Mouse (Mus musculus): ENCODE results near the gene Tmem231. TPM values are rescaled to one million over a fixed set of nuclear protein-coding genes. Genes with fewer than 3 reads are reported as not detected.

Tmem231 gene
- polyA plus RNA-seq, 1 experiment from 2014 or later: 15.3 TPM

GRCm38 (mm10) chr8:111964849-111965561 is 31.3 kb upstream of the Tmem231 start:
- no peaks in the 10 kb centered on the region for H3K36me3 ChIP-seq (replicated peaks; ENCODE audit: control insufficient read depth, insufficient read depth)
- H3K27me3 ChIP-seq (ENCODE audit: control insufficient read depth, insufficient read depth, low read length): no peaks in the 10 kb centered on the region
- H3K9me3 ChIP-seq (ENCODE audit: control insufficient read depth, low read length): no peaks in the 10 kb centered on the region
- no peak for DNase-seq (ENCODE audit: low spot score)
- 81% methylated on average over 7 of the region's 7 CpGs for WGBS
- H3K4me3 ChIP-seq (replicated peaks; ENCODE audit: low read length): no peak overlapping the region
- H3K9ac ChIP-seq: no peak overlapping the region
- H3K4me1 ChIP-seq (replicated peaks; ENCODE audit: control insufficient read depth, insufficient read depth, low read length): no peaks in the 10 kb centered on the region
- no peak overlapping the region for H3K4me2 ChIP-seq (replicated peaks)
- no peak overlapping the region for H3K27ac ChIP-seq
- no peak for ATAC-seq (ENCODE audit: low FRiP score)

GRCm38 (mm10) chr8:111964351-111964750 is 30.7 kb upstream of the Tmem231 start:
- WGBS: 62% methylated on average over 5 of the region's 5 CpGs
- H3K27ac ChIP-seq: no peak overlapping the region

GRCm38 (mm10) chr8:111963546-111963945 is 29.9 kb upstream of the Tmem231 start:
- no peaks in the 10 kb centered on the region for H3K4me1 ChIP-seq (replicated peaks; ENCODE audit: control insufficient read depth, insufficient read depth, low read length)
- no peak for ATAC-seq (ENCODE audit: low FRiP score)
- no peak overlapping the region for H3K4me3 ChIP-seq (replicated peaks; ENCODE audit: low read length)
- no peak overlapping the region for H3K4me2 ChIP-seq (replicated peaks)
- no peaks in the 10 kb centered on the region for H3K36me3 ChIP-seq (replicated peaks; ENCODE audit: control insufficient read depth, insufficient read depth)
- H3K27me3 ChIP-seq (ENCODE audit: control insufficient read depth, insufficient read depth, low read length): no peaks in the 10 kb centered on the region
- H3K9me3 ChIP-seq (ENCODE audit: control insufficient read depth, low read length): no peaks in the 10 kb centered on the region
- 78% methylated on average over 4 of the region's 4 CpGs for WGBS
- no peak overlapping the region for H3K9ac ChIP-seq
- DNase-seq (ENCODE audit: low spot score): no peak
- H3K27ac ChIP-seq: no peak overlapping the region

More at GRCm38 (mm10) chr8:111964351-111964750, 30.7 kb upstream of the Tmem231 start:
- Histone ChIP-seq H3K4me1 (replicated peaks; ENCODE audit: control insufficient read depth, insufficient read depth, low read length) (no peaks in the 10 kb centered on the region), H3K36me3 (replicated peaks; ENCODE audit: control insufficient read depth, insufficient read depth) (no peaks in the 10 kb centered on the region), H3K9me3 (ENCODE audit: control insufficient read depth, low read length) (no peaks in the 10 kb centered on the region), H3K4me2 (replicated peaks) (no peak overlapping the region), H3K4me3 (replicated peaks; ENCODE audit: low read length) (no peak overlapping the region), H3K9ac (no peak overlapping the region), H3K27me3 (ENCODE audit: control insufficient read depth, insufficient read depth, low read length) (no peaks in the 10 kb centered on the region)
- DNase-seq (ENCODE audit: low spot score) (no peak), ATAC-seq (ENCODE audit: low FRiP score) (no peak)

GRCm38 (mm10) chr8:111963091-111963490 is 29.4 kb upstream of the Tmem231 start:
- no peak overlapping the region for H3K9ac ChIP-seq
- no peak for ATAC-seq (ENCODE audit: low FRiP score)
- WGBS: 55% methylated on average over 10 of the region's 10 CpGs
- no peaks in the 10 kb centered on the region for H3K9me3 ChIP-seq (ENCODE audit: control insufficient read depth, low read length)
- H3K36me3 ChIP-seq (replicated peaks; ENCODE audit: control insufficient read depth, insufficient read depth): no peaks in the 10 kb centered on the region
- DNase-seq (ENCODE audit: low spot score): no peak
- no peak overlapping the region for H3K4me3 ChIP-seq (replicated peaks; ENCODE audit: low read length)
- no peak overlapping the region for H3K4me2 ChIP-seq (replicated peaks)
- H3K4me1 ChIP-seq (replicated peaks; ENCODE audit: control insufficient read depth, insufficient read depth, low read length): no peaks in the 10 kb centered on the region
- no peaks in the 10 kb centered on the region for H3K27me3 ChIP-seq (ENCODE audit: control insufficient read depth, insufficient read depth, low read length)
- no peak overlapping the region for H3K27ac ChIP-seq

GRCm38 (mm10) chr8:111962589-111962988 is 28.9 kb upstream of the Tmem231 start:
- no peak for DNase-seq (ENCODE audit: low spot score)
- Histone ChIP-seq H3K36me3 (replicated peaks; ENCODE audit: control insufficient read depth, insufficient read depth) (no peaks in the 10 kb centered on the region), H3K9me3 (ENCODE audit: control insufficient read depth, low read length) (no peaks in the 10 kb centered on the region), H3K27ac (no peak overlapping the region), H3K4me2 (replicated peaks) (no peak overlapping the region), H3K4me1 (replicated peaks; ENCODE audit: control insufficient read depth, insufficient read depth, low read length) (no peaks in the 10 kb centered on the region), H3K27me3 (ENCODE audit: control insufficient read depth, insufficient read depth, low read length) (no peaks in the 10 kb centered on the region), H3K9ac (no peak overlapping the region), H3K4me3 (replicated peaks; ENCODE audit: low read length) (no peak overlapping the region)
- ATAC-seq (ENCODE audit: low FRiP score): no peak
- WGBS: 73% methylated on average over 1 of the region's 1 CpGs

- Histone ChIP-seq H3K4me2 (replicated peaks) (no peak overlapping the region), H3K27ac (no peak overlapping the region), H3K9ac (no peak overlapping the region), H3K4me1 (replicated peaks; ENCODE audit: control insufficient read depth, insufficient read depth, low read length) (no peaks in the 10 kb centered on the region), H3K9me3 (ENCODE audit: control insufficient read depth, low read length) (no peaks in the 10 kb centered on the region), H3K4me3 (replicated peaks; ENCODE audit: low read length) (no peak overlapping the region), H3K36me3 (replicated peaks; ENCODE audit: control insufficient read depth, insufficient read depth) (peaks cover 11% of the 10 kb centered on the region), H3K27me3 (ENCODE audit: control insufficient read depth, insufficient read depth, low read length) (no peaks in the 10 kb centered on the region)
- WGBS: 72% methylated on average over 3 of the region's 3 CpGs
- ATAC-seq (ENCODE audit: low FRiP score) (no peak), DNase-seq (ENCODE audit: low spot score) (no peak)
Observed at GRCm38 (mm10) chr8:111961330-111961729, 27.6 kb upstream of the Tmem231 start.

- H3K4me3 ChIP-seq (replicated peaks; ENCODE audit: low read length): no peak overlapping the region
- WGBS: 78% methylated on average over 15 of the region's 15 CpGs
- H3K4me1 ChIP-seq (replicated peaks; ENCODE audit: control insufficient read depth, insufficient read depth, low read length): no peaks in the 10 kb centered on the region
- DNase-seq (ENCODE audit: low spot score) (no peak), ATAC-seq (ENCODE audit: low FRiP score) (no peak)
- no peak overlapping the region for H3K4me2 ChIP-seq (replicated peaks)
- no peak overlapping the region for H3K9ac ChIP-seq
- no peaks in the 10 kb centered on the region for H3K9me3 ChIP-seq (ENCODE audit: control insufficient read depth, low read length)
- no peak overlapping the region for H3K27ac ChIP-seq
- H3K27me3 ChIP-seq (ENCODE audit: control insufficient read depth, insufficient read depth, low read length): no peaks in the 10 kb centered on the region
- H3K36me3 ChIP-seq (replicated peaks; ENCODE audit: control insufficient read depth, insufficient read depth): peaks cover 16% of the 10 kb centered on the region
Observed at GRCm38 (mm10) chr8:111960591-111961321, 27.1 kb upstream of the Tmem231 start.

GRCm38 (mm10) chr8:111957231-111957630 is 23.6 kb upstream of the Tmem231 start:
- Histone ChIP-seq H3K4me2 (replicated peaks) (no peak overlapping the region), H3K9ac (no peak overlapping the region), H3K9me3 (ENCODE audit: control insufficient read depth, low read length) (no peaks in the 10 kb centered on the region), H3K36me3 (replicated peaks; ENCODE audit: control insufficient read depth, insufficient read depth) (peaks cover 45% of the 10 kb centered on the region), H3K4me1 (replicated peaks; ENCODE audit: control insufficient read depth, insufficient read depth, low read length) (no peaks in the 10 kb centered on the region), H3K4me3 (replicated peaks; ENCODE audit: low read length) (no peak overlapping the region), H3K27me3 (ENCODE audit: control insufficient read depth, insufficient read depth, low read length) (no peaks in the 10 kb centered on the region), H3K27ac (no peak overlapping the region)
- ATAC-seq (ENCODE audit: low FRiP score) (no peak), DNase-seq (ENCODE audit: low spot score) (no peak)
- WGBS: 95% methylated on average over 2 of the region's 2 CpGs

- Histone ChIP-seq H3K9ac (no peak overlapping the region), H3K4me3 (replicated peaks; ENCODE audit: low read length) (no peak overlapping the region), H3K27ac (no peak overlapping the region), H3K9me3 (ENCODE audit: control insufficient read depth, low read length) (no peaks in the 10 kb centered on the region), H3K4me2 (replicated peaks) (no peak overlapping the region), H3K27me3 (ENCODE audit: control insufficient read depth, insufficient read depth, low read length) (no peaks in the 10 kb centered on the region), H3K4me1 (replicated peaks; ENCODE audit: control insufficient read depth, insufficient read depth, low read length) (no peaks in the 10 kb centered on the region), H3K36me3 (replicated peaks; ENCODE audit: control insufficient read depth, insufficient read depth) (peaks cover 58% of the 10 kb centered on the region)
- WGBS: 90% methylated on average over 5 of the region's 5 CpGs
- no peak for DNase-seq (ENCODE audit: low spot score)
- no peak for ATAC-seq (ENCODE audit: low FRiP score)
Observed at GRCm38 (mm10) chr8:111955879-111956278, 22.2 kb upstream of the Tmem231 start.

All from hindbrain, embryonic 14.5 days (tissue).